Mouse (Mus musculus) E14TG2a.4 (cell line): ENCODE measurements around the gene Homer1.

ENCODE experiments used
- CTCF ChIP-seq: conservative IDR thresholded peaks from 2 replicates; pipeline ENCODE4 v1.5.1; 2014; ENCODE audit warnings: low read length
- NANOG ChIP-seq: IDR thresholded peaks from 2 replicates; pipeline ENCODE4 v1.6.1; 2014; ENCODE audit warnings: borderline replicate concordance, low read length, mixed read lengths

DNA sequence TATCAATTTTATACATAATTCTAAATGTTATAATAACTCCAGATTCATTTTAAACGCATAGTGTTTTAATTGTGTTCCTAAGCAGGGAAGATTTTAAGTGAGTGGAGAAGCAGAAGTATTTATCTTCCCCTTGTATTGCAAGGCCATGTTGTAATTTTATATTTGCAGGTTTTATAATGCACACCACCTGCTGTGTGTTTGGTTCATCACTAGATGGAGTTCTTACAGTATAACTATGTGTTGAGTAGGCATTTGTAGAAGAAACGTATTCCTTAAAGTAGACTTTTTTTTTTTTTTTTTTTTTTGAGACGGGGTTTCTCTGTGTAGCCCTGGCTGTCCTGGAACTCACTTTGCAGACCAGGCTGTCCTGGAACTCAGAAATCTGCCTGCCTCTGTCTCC lies 35.9 kb downstream of the Homer1 start:
- no peak for TF ChIP-seq CTCF
- no peak for TF ChIP-seq NANOG
